Mouse (Mus musculus) stomach, embryonic 14.5 days (tissue): ENCODE data around the gene Stx6. TPM values are rescaled to one million over a fixed set of nuclear protein-coding genes. Genes with fewer than 3 reads are reported as not detected.
"Not testable (repeated sequence)": the region's sequence is repeated elsewhere in the genome, so short reads cannot be mapped to it uniquely, and the experiment has no call there.

ENCODE experiments used
- ATAC-seq: fragments of 200-750 bp; cut with Nextera tagmentation; 2 replicates; pipeline ENCODE4 v1.8.0; 2017; ENCODE audit warnings: low read depth, moderate TSS enrichment; ENCODE audit not compliant: insufficient number of reproducible peaks, insufficient read depth, low FRiP score
- H3K27ac ChIP-seq: fragments of 300-500 bp; sonication (generic); 2 replicates; pipeline ENCODE4 v1.5.1; 2014; ENCODE audit warnings: mild to moderate bottlenecking, low read length, moderate library complexity, mixed read lengths
- H3K27me3 ChIP-seq: fragments of 300-500 bp; sonication (generic); 2 replicates; pipeline ENCODE4 v1.6.1; 2014; ENCODE audit warnings: low read length, control low read depth, mixed read lengths; ENCODE audit not compliant: control insufficient read depth, insufficient read depth
- H3K36me3 ChIP-seq: fragments of 300-500 bp; sonication (generic); 2 replicates; pipeline ENCODE4 v1.6.1; 2014; ENCODE audit warnings: mild to moderate bottlenecking, control low read depth, low read length, moderate library complexity, mixed read lengths; ENCODE audit not compliant: control insufficient read depth, insufficient read depth
- H3K4me1 ChIP-seq: fragments of 300-500 bp; sonication (generic); 2 replicates; pipeline ENCODE4 v1.6.1; 2014; ENCODE audit warnings: low read length, control low read depth, mixed read lengths; ENCODE audit not compliant: control insufficient read depth, insufficient read depth
- H3K4me2 ChIP-seq: fragments of 300-500 bp; sonication (generic); replicated peaks from 2 replicates; pipeline ENCODE4 v1.6.1; 2014; ENCODE audit warnings: low read depth, low read length, control low read depth
- H3K4me3 ChIP-seq: fragments of 300-500 bp; sonication (generic); 2 replicates; pipeline ENCODE4 v1.5.1; 2014; ENCODE audit warnings: low read depth, low read length, control low read depth
- H3K9ac ChIP-seq: fragments of 300-500 bp; sonication (generic); replicated peaks from 2 replicates; pipeline ENCODE4 v1.6.1; 2014; ENCODE audit warnings: low read depth, mild to moderate bottlenecking, control low read depth, low read length, moderate library complexity, mixed read lengths
- H3K9me3 ChIP-seq: fragments of 300-500 bp; sonication (generic); 2 replicates; pipeline ENCODE4 v1.6.1; 2016; ENCODE audit warnings: low read depth, low read length, control low read depth; ENCODE audit not compliant: control insufficient read depth
- WGBS: fragments of 180-500 bp; shearing (Covaris S2); extraction: QIAGEN DNeasy Blood & Tissue Kit; methylation state at CpG from one replicate; pipeline ENCODE4 v1.1.7; 2014; 5-methylcytosine and 5-hydroxymethylcytosine counted together
- polyA plus RNA-seq: library from polyadenylated mRNA; unstranded; fragments of >200 nt; fragmentation: Nextera tagmentation; extraction: Ambion mirVana; gene quantifications from 2 replicates; pipeline ENCODE4 v1.2.1, GENCODE M21; 2014

Stx6 gene
- polyA plus RNA-seq, 1 experiment from 2014 or later = 80.1 TPM

GRCm38 (mm10) chr1:155172895-155173643, 14.6 kb downstream of the Stx6 start:
- H3K4me3 ChIP-seq = no peak overlapping the region
- H3K9ac ChIP-seq = no peak overlapping the region
- no peaks in the 10 kb centered on the region for H3K9me3 ChIP-seq
- H3K4me2 ChIP-seq = no peak overlapping the region
- WGBS = 88% methylated on average over 3 of the region's 3 CpGs
- H3K27me3 ChIP-seq = no peaks in the 10 kb centered on the region
- no peak for ATAC-seq
- H3K27ac ChIP-seq = no peak overlapping the region
- H3K4me1 ChIP-seq = no peaks in the 10 kb centered on the region; the same call in 1 of the 2 replicates
- H3K36me3 ChIP-seq = peaks cover 18% of the 10 kb centered on the region

GRCm38 (mm10) chr1:155173644-155174016, 15.1 kb downstream of the Stx6 start:
- not testable (repeated sequence) for H3K27ac ChIP-seq, H3K9ac ChIP-seq, H3K4me2 ChIP-seq, H3K4me3 ChIP-seq, ATAC-seq, H3K9me3 ChIP-seq, H3K27me3 ChIP-seq, H3K4me1 ChIP-seq
- 81% methylated on average over 1 of the region's 1 CpGs for whole genome bisulfite sequencing
- H3K36me3 ChIP-seq = peaks cover 24% of the 10 kb centered on the region

GRCm38 (mm10) chr1:155174424-155174823, 15.9 kb downstream of the Stx6 start:
- no peak overlapping the region for H3K27ac ChIP-seq
- H3K27me3 ChIP-seq = no peaks in the 10 kb centered on the region
- H3K9me3 ChIP-seq = no peaks in the 10 kb centered on the region
- peaks cover 24% of the 10 kb centered on the region for H3K36me3 ChIP-seq
- H3K9ac ChIP-seq = no peak overlapping the region
- no peak for ATAC-seq
- 75% methylated on average over 1 of the region's 1 CpGs for WGBS
- no peaks in the 10 kb centered on the region for H3K4me1 ChIP-seq
- no peak overlapping the region for H3K4me3 ChIP-seq
- no peak overlapping the region for H3K4me2 ChIP-seq

- H3K27ac ChIP-seq = no peak overlapping the region
- no peaks in the 10 kb centered on the region for H3K9me3 ChIP-seq
- no peaks in the 10 kb centered on the region for H3K4me1 ChIP-seq
- no peak overlapping the region for H3K4me2 ChIP-seq
- 90% methylated on average over 2 of the region's 2 CpGs for WGBS
- no peak for ATAC-seq
- H3K36me3 ChIP-seq = peaks cover 24% of the 10 kb centered on the region
- no peak overlapping the region for H3K9ac ChIP-seq
- H3K27me3 ChIP-seq = no peaks in the 10 kb centered on the region
- no peak overlapping the region for H3K4me3 ChIP-seq
Observed at GRCm38 (mm10) chr1:155178192-155178924, 19.8 kb downstream of the Stx6 start.

- H3K9me3 ChIP-seq = no peaks in the 10 kb centered on the region
- H3K4me3 ChIP-seq = no peak overlapping the region
- H3K4me1 ChIP-seq = no peaks in the 10 kb centered on the region
- H3K4me2 ChIP-seq = no peak overlapping the region
- no peaks in the 10 kb centered on the region for H3K27me3 ChIP-seq
- peaks cover 8% of the 10 kb centered on the region; the same call in 1 of the 2 replicates for H3K36me3 ChIP-seq
- 76% methylated on average over 3 of the region's 3 CpGs for WGBS
- H3K9ac ChIP-seq = no peak overlapping the region
- ATAC-seq = no peak
- H3K27ac ChIP-seq = no peak overlapping the region
Observed at GRCm38 (mm10) chr1:155184191-155184590, 25.7 kb downstream of the Stx6 start.

GRCm38 (mm10) chr1:155188656-155189055, 30.1 kb downstream of the Stx6 start:
- WGBS = 88% methylated on average over 4 of the region's 4 CpGs
- Histone ChIP-seq H3K4me2 (no peak overlapping the region), H3K27me3 (no peaks in the 10 kb centered on the region), H3K9me3 (no peaks in the 10 kb centered on the region), H3K4me1 (no peaks in the 10 kb centered on the region), H3K36me3 (peaks cover 29% of the 10 kb centered on the region), H3K27ac (no peak overlapping the region), H3K9ac (no peak overlapping the region), H3K4me3 (no peak overlapping the region)
- no peak for ATAC-seq

- H3K9me3 ChIP-seq = no peaks in the 10 kb centered on the region
- WGBS = 92% methylated on average over 8 of the region's 8 CpGs
- no peak for ATAC-seq
- H3K27ac ChIP-seq = no peak overlapping the region
- H3K4me1 ChIP-seq = no peaks in the 10 kb centered on the region
- H3K4me3 ChIP-seq = no peak overlapping the region
- peaks cover 29% of the 10 kb centered on the region for H3K36me3 ChIP-seq
- H3K4me2 ChIP-seq = no peak overlapping the region
- H3K27me3 ChIP-seq = no peaks in the 10 kb centered on the region
- no peak overlapping the region for H3K9ac ChIP-seq
Observed at GRCm38 (mm10) chr1:155191219-155191618, 32.7 kb downstream of the Stx6 start.

- Histone ChIP-seq H3K4me2 (no peak overlapping the region), H3K27ac (no peak overlapping the region), H3K9ac (no peak overlapping the region), H3K36me3 (peaks cover 28% of the 10 kb centered on the region), H3K27me3 (no peaks in the 10 kb centered on the region), H3K4me3 (no peak overlapping the region), H3K4me1 (no peaks in the 10 kb centered on the region), H3K9me3 (no peaks in the 10 kb centered on the region)
- no peak for ATAC-seq
- WGBS = 66% methylated on average over 2 of the region's 2 CpGs
Observed at GRCm38 (mm10) chr1:155191671-155192070, 33.2 kb downstream of the Stx6 start.
